Mouse (Mus musculus): Measurements from ENCODE around the gene Flnb.

The Flnb gene

GRCm38 (mm10) chr14:7997255-7997696 lies 179.5 kb downstream of the Flnb start:
- peak; percentile 90 to 94 for DNase-seq

DNA sequence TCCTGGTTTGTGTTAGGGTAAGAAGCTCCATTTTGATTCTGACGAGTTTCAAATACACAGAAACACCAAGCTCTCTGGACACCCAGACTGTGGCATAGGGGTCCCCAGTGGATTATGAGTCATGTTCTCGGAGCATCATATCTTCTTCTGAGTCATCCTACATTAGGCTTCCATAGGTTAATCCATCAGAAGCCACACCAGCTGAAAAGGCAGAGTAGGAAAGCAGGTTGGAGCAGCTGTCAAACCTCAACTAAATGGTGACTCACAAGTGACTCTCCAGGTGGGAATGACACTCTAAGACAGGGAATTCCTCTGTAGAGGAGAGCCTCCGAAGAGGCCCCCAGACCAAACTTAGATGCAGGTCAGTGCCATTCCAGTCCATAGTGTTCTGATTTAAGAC lies 181.3 kb downstream of the Flnb start:
- peak in 1 of 2 experiments; percentile 11 for DNase-seq

GRCm38 (mm10) chr14:7999435-7999834 lies 181.7 kb downstream of the Flnb start:
- peak in 1 of 2 experiments; percentile 8 for DNase-seq

DNA sequence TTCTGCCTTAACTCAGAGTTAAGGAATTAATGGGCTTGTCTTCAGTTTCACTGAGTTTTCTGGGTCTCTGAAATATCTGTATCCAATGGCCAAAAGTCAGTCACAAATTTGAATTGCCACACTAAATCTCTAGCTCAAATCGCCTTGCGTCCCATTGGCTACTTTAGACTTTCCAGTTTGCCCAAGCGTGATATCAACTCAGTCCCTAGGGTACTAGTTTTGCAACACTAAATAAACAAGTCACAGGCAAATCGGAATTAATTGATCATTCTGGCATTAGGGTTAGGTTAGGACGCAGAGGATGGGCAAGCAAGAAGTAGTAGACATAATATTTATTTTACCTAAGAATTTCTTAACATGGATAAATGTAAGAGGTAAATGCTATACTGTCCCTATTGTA lies 182.5 kb downstream of the Flnb start:
- DNase-seq = no peak
